Mouse (Mus musculus): ENCODE data around the gene Gm20388. TPM values are rescaled to one million over a fixed set of nuclear protein-coding genes. Genes with fewer than 3 reads are reported as not detected.
A peak's percentile ranks its signal among the peaks of the same experiment; 100 is the strongest.

Gm20388 gene
- total and polyA plus RNA-seq, 3 experiments, result 0.02 to 0.05 TPM; not detected in 1

GRCm38 (mm10) chr8:121821320-121821719, 1910.7 kb downstream of the Gm20388 start:
- no peak for DNase-seq (ENCODE audit: low spot score)
- H3K4me3 ChIP-seq (ENCODE audit: low read depth, low read length), result no peak overlapping the region
- no peak for ATAC-seq (ENCODE audit: extremely low read depth, insufficient number of reproducible peaks, low FRiP score, poor library complexity, severe bottlenecking)
- H3K4me1 ChIP-seq (ENCODE audit: insufficient read depth, low read depth, low read length), result 0 out of 2 replicates have a peak, but pooled peaks cover 4% of the 10 kb centered on the region
- TF ChIP-seq GATA2 (IDR thresholded peaks at IDR 0.05; ENCODE audit: borderline replicate concordance, low read depth, low read length) (no peak), TAL1 (conservative IDR thresholded peaks at IDR 0.05; ENCODE audit: low read depth, low read length) (no peak), POLR2AphosphoS5 (IDR thresholded peaks at IDR 0.05; ENCODE audit: insufficient replicate concordance, low read depth, low read length) (no peak), CTCF (IDR thresholded peaks at IDR 0.05; ENCODE audit: low read depth, low read length) (no peak), GATA1 (IDR thresholded peaks at IDR 0.05; ENCODE audit: borderline replicate concordance, low read length) (no peak)
- no peaks in the 10 kb centered on the region for H3K27me3 ChIP-seq (ENCODE audit: insufficient read depth, low read length)
- no peaks in the 10 kb centered on the region for H3K9me3 ChIP-seq (replicated peaks)
- peaks cover 49% of the 10 kb centered on the region for H3K36me3 ChIP-seq (replicated peaks)

GRCm38 (mm10) chr8:121821770-121822169, 1911.1 kb downstream of the Gm20388 start:
- H3K27me3 ChIP-seq (ENCODE audit: insufficient read depth, low read length), result no peaks in the 10 kb centered on the region
- ATAC-seq (ENCODE audit: extremely low read depth, insufficient number of reproducible peaks, low FRiP score, poor library complexity, severe bottlenecking) (no peak), DNase-seq (ENCODE audit: low spot score) (no peak)
- peaks cover 46% of the 10 kb centered on the region for H3K36me3 ChIP-seq (replicated peaks)
- no peak overlapping the region for H3K4me3 ChIP-seq (ENCODE audit: low read depth, low read length)
- 0 out of 2 replicates have a peak, but pooled peaks cover 4% of the 10 kb centered on the region for H3K4me1 ChIP-seq (ENCODE audit: insufficient read depth, low read depth, low read length)
- TF ChIP-seq CTCF (IDR thresholded peaks at IDR 0.05; ENCODE audit: low read depth, low read length) (no peak), POLR2AphosphoS5 (IDR thresholded peaks at IDR 0.05; ENCODE audit: insufficient replicate concordance, low read depth, low read length) (no peak), GATA1 (IDR thresholded peaks at IDR 0.05; ENCODE audit: borderline replicate concordance, low read length) (no peak), TAL1 (conservative IDR thresholded peaks at IDR 0.05; ENCODE audit: low read depth, low read length) (no peak), GATA2 (IDR thresholded peaks at IDR 0.05; ENCODE audit: borderline replicate concordance, low read depth, low read length) (no peak)
- H3K9me3 ChIP-seq (replicated peaks), result no peaks in the 10 kb centered on the region

DNA sequence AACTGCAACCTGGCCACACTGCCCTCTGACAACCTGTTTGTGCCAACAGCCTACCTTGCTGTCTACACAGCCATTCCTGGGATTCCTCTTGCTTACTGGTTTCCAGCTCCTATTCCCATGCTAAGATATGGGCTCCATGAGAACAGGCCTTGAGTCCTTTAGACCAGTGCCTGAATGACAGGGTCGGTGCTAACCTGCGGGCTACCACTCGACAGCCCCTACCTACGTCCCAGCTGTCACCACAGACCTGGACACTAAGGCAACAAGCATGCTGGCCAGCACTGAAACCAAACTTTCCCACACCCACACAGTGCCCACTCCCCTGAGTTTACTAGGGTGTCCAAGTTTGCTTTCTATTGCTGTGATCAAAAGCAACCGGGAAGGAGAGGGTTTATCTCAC, 1917.1 kb downstream of the Gm20388 start:
- Histone ChIP-seq H3K4me3 (ENCODE audit: low read depth, low read length) (peak overlapping the region; percentile 35; the same call in 1 of the 2 replicates), H3K36me3 (replicated peaks) (peaks cover 6% of the 10 kb centered on the region)
- no peak for DNase-seq (ENCODE audit: low spot score)

GRCm38 (mm10) chr8:121828376-121829023, 1917.9 kb downstream of the Gm20388 start:
- TF ChIP-seq TAL1 (conservative IDR thresholded peaks at IDR 0.05; ENCODE audit: low read depth, low read length), result no peak
- no peak for TF ChIP-seq GATA1 (IDR thresholded peaks at IDR 0.05; ENCODE audit: borderline replicate concordance, low read length)
- no peak for TF ChIP-seq GATA2 (IDR thresholded peaks at IDR 0.05; ENCODE audit: borderline replicate concordance, low read depth, low read length)
- TF ChIP-seq POLR2AphosphoS5 (IDR thresholded peaks at IDR 0.05; ENCODE audit: insufficient replicate concordance, low read depth, low read length), result no peak
- no peak for TF ChIP-seq CTCF (IDR thresholded peaks at IDR 0.05; ENCODE audit: low read depth, low read length)
- Histone ChIP-seq H3K4me3 (ENCODE audit: low read depth, low read length) (peak overlapping the region; percentile 87), H3K9me3 (replicated peaks) (no peaks in the 10 kb centered on the region), H3K4me1 (ENCODE audit: insufficient read depth, low read depth, low read length) (peaks cover 24% of the 10 kb centered on the region), H3K36me3 (replicated peaks) (peaks cover 6% of the 10 kb centered on the region), H3K27me3 (ENCODE audit: insufficient read depth, low read length) (peaks cover 6% of the 10 kb centered on the region)
- no peak for ATAC-seq (ENCODE audit: extremely low read depth, insufficient number of reproducible peaks, low FRiP score, poor library complexity, severe bottlenecking)
- DNase-seq (ENCODE audit: low spot score), result no peak

More for the DNA sequence above, 1917.1 kb downstream of the Gm20388 start:
- peaks cover 6% of the 10 kb centered on the region for H3K27me3 ChIP-seq (ENCODE audit: insufficient read depth, low read length)
- H3K4me1 ChIP-seq (ENCODE audit: insufficient read depth, low read depth, low read length), result peaks cover 24% of the 10 kb centered on the region
- H3K9me3 ChIP-seq (replicated peaks), result no peaks in the 10 kb centered on the region
- no peak for ATAC-seq (ENCODE audit: extremely low read depth, insufficient number of reproducible peaks, low FRiP score, poor library complexity, severe bottlenecking)
- TF ChIP-seq CTCF (IDR thresholded peaks at IDR 0.05; ENCODE audit: low read depth, low read length), result no peak
- no peak for TF ChIP-seq GATA2 (IDR thresholded peaks at IDR 0.05; ENCODE audit: borderline replicate concordance, low read depth, low read length)
- TF ChIP-seq POLR2AphosphoS5 (IDR thresholded peaks at IDR 0.05; ENCODE audit: insufficient replicate concordance, low read depth, low read length), result no peak
- no peak for TF ChIP-seq TAL1 (conservative IDR thresholded peaks at IDR 0.05; ENCODE audit: low read depth, low read length)
- no peak for TF ChIP-seq GATA1 (IDR thresholded peaks at IDR 0.05; ENCODE audit: borderline replicate concordance, low read length)

DNA sequence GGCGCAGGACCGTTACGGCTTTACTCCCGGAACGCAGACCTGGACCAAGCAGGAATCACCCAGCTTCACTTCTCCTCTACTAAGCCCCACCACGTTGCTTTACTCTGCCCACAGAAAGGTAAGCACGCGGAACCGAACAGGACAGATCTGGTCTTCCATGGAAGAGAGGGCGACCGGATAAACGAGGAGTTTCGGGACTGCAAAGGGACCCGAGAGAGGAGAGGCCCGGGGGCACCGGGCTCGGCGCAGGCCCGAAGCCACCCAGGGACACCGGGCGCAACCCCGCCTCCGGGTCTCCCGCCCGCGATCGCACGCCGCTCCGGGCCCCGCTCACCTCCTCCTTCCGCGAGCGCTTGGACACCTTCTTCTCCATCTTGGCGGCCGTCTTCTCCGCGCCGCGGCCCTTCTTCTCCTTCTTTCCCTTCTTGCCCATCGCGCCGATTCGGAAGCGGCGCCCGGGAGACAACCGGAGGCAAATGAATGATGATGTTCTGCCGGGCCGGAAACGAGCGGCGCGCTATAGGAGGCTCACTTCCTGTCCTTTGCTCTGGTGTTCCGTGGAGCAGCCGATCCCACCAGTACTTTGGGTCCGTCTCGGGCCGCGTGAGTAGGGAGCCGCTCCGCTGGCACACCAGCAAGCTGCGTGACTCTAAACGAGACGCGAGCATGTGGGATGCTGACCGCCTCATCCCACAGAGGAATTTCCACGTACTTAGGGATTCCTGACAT, 1918.6 kb downstream of the Gm20388 start, which contains the start of gene Klhdc4:
TSS of gene Klhdc4 (minus strand) at position 522 of the 729 bp plus-strand sequence.
- peaks cover 6% of the 10 kb centered on the region for H3K27me3 ChIP-seq (ENCODE audit: insufficient read depth, low read length)
- peak; percentile 98 for ATAC-seq (ENCODE audit: extremely low read depth, insufficient number of reproducible peaks, low FRiP score, poor library complexity, severe bottlenecking)
- H3K9me3 ChIP-seq (replicated peaks), result no peaks in the 10 kb centered on the region
- peaks cover 24% of the 10 kb centered on the region for H3K4me1 ChIP-seq (ENCODE audit: insufficient read depth, low read depth, low read length)
- peak; percentile 64 for DNase-seq (ENCODE audit: low spot score)
- no peak for TF ChIP-seq TAL1 (conservative IDR thresholded peaks at IDR 0.05; ENCODE audit: low read depth, low read length)
- TF ChIP-seq GATA1 (IDR thresholded peaks at IDR 0.05; ENCODE audit: borderline replicate concordance, low read length), result no peak
- peaks cover 6% of the 10 kb centered on the region for H3K36me3 ChIP-seq (replicated peaks)
- peak within 1 kb of the TSS; percentile 87 for H3K4me3 ChIP-seq (ENCODE audit: low read depth, low read length)

GRCm38 (mm10) chr8:121829777-121830362, 1919.2 kb downstream of the Gm20388 start:
- H3K9me3 ChIP-seq (replicated peaks), result no peaks in the 10 kb centered on the region
- H3K4me1 ChIP-seq (ENCODE audit: insufficient read depth, low read depth, low read length), result peaks cover 24% of the 10 kb centered on the region
- DNase-seq (ENCODE audit: low spot score) (no peak), ATAC-seq (ENCODE audit: extremely low read depth, insufficient number of reproducible peaks, low FRiP score, poor library complexity, severe bottlenecking) (peak; percentile 52)
- H3K27me3 ChIP-seq (ENCODE audit: insufficient read depth, low read length), result peaks cover 6% of the 10 kb centered on the region
- H3K36me3 ChIP-seq (replicated peaks), result peaks cover 6% of the 10 kb centered on the region
- TF ChIP-seq CTCF (IDR thresholded peaks at IDR 0.05; ENCODE audit: low read depth, low read length) (no peak), GATA2 (IDR thresholded peaks at IDR 0.05; ENCODE audit: borderline replicate concordance, low read depth, low read length) (no peak), GATA1 (IDR thresholded peaks at IDR 0.05; ENCODE audit: borderline replicate concordance, low read length) (no peak)
- peak overlapping the region; percentile 87 for H3K4me3 ChIP-seq (ENCODE audit: low read depth, low read length)

Data from G1E (cell line).